Mouse (Mus musculus) liver, embryonic 15.5 days (tissue): ENCODE measurements at regions not wholly inside any gene's neighbourhood (a gene's known extent, or its start where the extent isn't known, plus 50 kb on each side); places are given as distances from the start of the nearest gene placed in this dataset.

ENCODE experiments used
- ATAC-seq: fragments of 200-750 bp; cut with Nextera tagmentation; 2 replicates; pipeline ENCODE4 v1.8.0; 2017; ENCODE audit warnings: moderate number of reproducible peaks, mild to moderate bottlenecking, moderate library complexity; ENCODE audit not compliant: insufficient read depth
- H3K27ac ChIP-seq: fragments of 300-500 bp; sonication (generic); replicated peaks from 2 replicates; pipeline ENCODE4 v1.5.1; 2015; ENCODE audit warnings: mild to moderate bottlenecking, inconsistent platforms
- H3K27me3 ChIP-seq: fragments of 300-500 bp; sonication (generic); 2 replicates; pipeline ENCODE4 v1.6.1; 2015; ENCODE audit warnings: mild to moderate bottlenecking, inconsistent platforms
- H3K36me3 ChIP-seq: fragments of 300-500 bp; sonication (generic); replicated peaks from 2 replicates; pipeline ENCODE4 v1.6.1; 2015; ENCODE audit warnings: moderate library complexity, mild to moderate bottlenecking, inconsistent platforms
- H3K4me1 ChIP-seq: fragments of 300-500 bp; sonication (generic); replicated peaks from 2 replicates; pipeline ENCODE4 v1.6.1; 2015; ENCODE audit warnings: inconsistent platforms
- H3K4me2 ChIP-seq: fragments of 300-500 bp; sonication (generic); 2 replicates; pipeline ENCODE4 v1.6.1; 2015; ENCODE audit warnings: moderate library complexity, mild to moderate bottlenecking, inconsistent platforms
- H3K4me3 ChIP-seq: fragments of 300-500 bp; sonication (generic); replicated peaks from 2 replicates; pipeline ENCODE4 v1.5.1; 2015; ENCODE audit warnings: mild to moderate bottlenecking, inconsistent platforms
- H3K9ac ChIP-seq: fragments of 300-500 bp; sonication (generic); 2 replicates; pipeline ENCODE4 v1.6.1; 2015; ENCODE audit warnings: moderate library complexity, mild to moderate bottlenecking, inconsistent platforms
- H3K9me3 ChIP-seq: fragments of 300-500 bp; sonication (generic); replicated peaks from 2 replicates; pipeline ENCODE4 v1.6.1; 2016; ENCODE audit warnings: inconsistent platforms
- WGBS: fragments of 180-500 bp; shearing (Covaris S2); methylation state at CpG from one replicate; pipeline ENCODE4 v1.1.7; 2015; ENCODE audit warnings: mixed read lengths; ENCODE audit not compliant: insufficient replicate concordance; 5-methylcytosine and 5-hydroxymethylcytosine counted together

GRCm38 (mm10) chr6:51212216-51212615 is 220.3 kb upstream of the Nfe2l3 start:
- no peak overlapping the region for H3K4me3 ChIP-seq
- WGBS, result 77% methylated on average over 8 of the region's 8 CpGs
- no peak overlapping the region for H3K4me2 ChIP-seq
- no peaks in the 10 kb centered on the region for H3K4me1 ChIP-seq
- no peak overlapping the region for H3K9ac ChIP-seq
- H3K9me3 ChIP-seq, result no peaks in the 10 kb centered on the region
- H3K27me3 ChIP-seq, result peaks cover 11% of the 10 kb centered on the region
- no peak for ATAC-seq
- H3K36me3 ChIP-seq, result no peaks in the 10 kb centered on the region
- H3K27ac ChIP-seq, result no peak overlapping the region

GRCm38 (mm10) chr6:51215371-51215770 is 217.1 kb upstream of the Nfe2l3 start:
- no peaks in the 10 kb centered on the region for H3K36me3 ChIP-seq
- H3K9ac ChIP-seq, result no peak overlapping the region
- H3K4me3 ChIP-seq, result no peak overlapping the region
- H3K27me3 ChIP-seq, result no peaks in the 10 kb centered on the region
- no peak for ATAC-seq
- H3K4me2 ChIP-seq, result no peak overlapping the region
- 63% methylated on average over 10 of the region's 10 CpGs for WGBS
- H3K27ac ChIP-seq, result no peak overlapping the region
- H3K4me1 ChIP-seq, result no peaks in the 10 kb centered on the region
- H3K9me3 ChIP-seq, result no peaks in the 10 kb centered on the region

- Histone ChIP-seq H3K4me2 (no peak overlapping the region), H3K36me3 (no peaks in the 10 kb centered on the region), H3K27me3 (no peaks in the 10 kb centered on the region), H3K4me3 (no peak overlapping the region), H3K4me1 (no peaks in the 10 kb centered on the region), H3K27ac (no peak overlapping the region), H3K9me3 (no peaks in the 10 kb centered on the region), H3K9ac (no peak overlapping the region)
- no peak for ATAC-seq
- 60% methylated on average over 8 of the region's 8 CpGs for WGBS
Observed at GRCm38 (mm10) chr6:51216472-51216871, 216.0 kb upstream of the Nfe2l3 start.

GRCm38 (mm10) chr6:51219691-51220090 is 212.8 kb upstream of the Nfe2l3 start:
- Histone ChIP-seq H3K27me3 (no peaks in the 10 kb centered on the region), H3K9me3 (no peaks in the 10 kb centered on the region), H3K9ac (no peak overlapping the region), H3K36me3 (no peaks in the 10 kb centered on the region), H3K4me1 (no peaks in the 10 kb centered on the region), H3K27ac (no peak overlapping the region), H3K4me3 (no peak overlapping the region), H3K4me2 (no peak overlapping the region)
- 75% methylated on average over 12 of the region's 12 CpGs for WGBS
- no peak for ATAC-seq

- Histone ChIP-seq H3K27me3 (no peaks in the 10 kb centered on the region), H3K36me3 (no peaks in the 10 kb centered on the region), H3K4me1 (no peaks in the 10 kb centered on the region), H3K9ac (no peak overlapping the region), H3K27ac (no peak overlapping the region), H3K9me3 (no peaks in the 10 kb centered on the region), H3K4me3 (no peak overlapping the region), H3K4me2 (no peak overlapping the region)
- WGBS, result 35% methylated on average over 4 of the region's 4 CpGs
- ATAC-seq, result no peak
Observed at GRCm38 (mm10) chr6:51220778-51221177, 211.7 kb upstream of the Nfe2l3 start.

GRCm38 (mm10) chr6:51236077-51236740 is 196.3 kb upstream of the Nfe2l3 start:
- Histone ChIP-seq H3K4me1 (no peaks in the 10 kb centered on the region), H3K27me3 (no peaks in the 10 kb centered on the region), H3K4me3 (no peak overlapping the region), H3K9ac (no peak overlapping the region), H3K4me2 (no peak overlapping the region), H3K27ac (no peak overlapping the region), H3K9me3 (no peaks in the 10 kb centered on the region), H3K36me3 (no peaks in the 10 kb centered on the region)
- no peak for ATAC-seq
- WGBS, result 42% methylated on average over 11 of the region's 11 CpGs

- Histone ChIP-seq H3K27me3 (no peaks in the 10 kb centered on the region), H3K4me1 (no peaks in the 10 kb centered on the region), H3K4me2 (no peak overlapping the region), H3K9ac (no peak overlapping the region), H3K27ac (no peak overlapping the region), H3K9me3 (no peaks in the 10 kb centered on the region), H3K36me3 (no peaks in the 10 kb centered on the region), H3K4me3 (no peak overlapping the region)
- ATAC-seq, result no peak
- WGBS, result 83% methylated on average over 3 of the region's 3 CpGs
Observed at GRCm38 (mm10) chr6:51240039-51240438, 192.4 kb upstream of the Nfe2l3 start.

- no peak overlapping the region for H3K4me2 ChIP-seq
- no peaks in the 10 kb centered on the region for H3K9me3 ChIP-seq
- H3K27me3 ChIP-seq, result no peaks in the 10 kb centered on the region
- no peak overlapping the region for H3K9ac ChIP-seq
- no peak overlapping the region for H3K4me3 ChIP-seq
- no peak overlapping the region for H3K27ac ChIP-seq
- ATAC-seq, result no peak
- H3K36me3 ChIP-seq, result no peaks in the 10 kb centered on the region
- no peaks in the 10 kb centered on the region for H3K4me1 ChIP-seq
Observed at GRCm38 (mm10) chr6:51250233-51250632, 182.2 kb upstream of the Nfe2l3 start.

- no peak for ATAC-seq
- Histone ChIP-seq H3K27ac (no peak overlapping the region), H3K4me1 (no peaks in the 10 kb centered on the region), H3K4me3 (no peak overlapping the region), H3K36me3 (no peaks in the 10 kb centered on the region), H3K9ac (no peak overlapping the region), H3K9me3 (no peaks in the 10 kb centered on the region), H3K27me3 (no peaks in the 10 kb centered on the region), H3K4me2 (no peak overlapping the region)
- 72% methylated on average over 2 of the region's 2 CpGs for WGBS
Observed at GRCm38 (mm10) chr6:51251432-51251831, 181.0 kb upstream of the Nfe2l3 start.

GRCm38 (mm10) chr6:51252721-51253120 is 179.7 kb upstream of the Nfe2l3 start:
- peaks cover 5% of the 10 kb centered on the region; the same call in 1 of the 2 replicates for H3K4me1 ChIP-seq
- H3K27ac ChIP-seq, result no peak overlapping the region
- no peak for ATAC-seq
- no peak overlapping the region for H3K9ac ChIP-seq
- WGBS, result 47% methylated on average over 3 of the region's 3 CpGs
- H3K4me2 ChIP-seq, result no peak overlapping the region
- H3K27me3 ChIP-seq, result no peaks in the 10 kb centered on the region
- H3K9me3 ChIP-seq, result no peaks in the 10 kb centered on the region
- H3K4me3 ChIP-seq, result no peak overlapping the region
- H3K36me3 ChIP-seq, result no peaks in the 10 kb centered on the region

- Histone ChIP-seq H3K36me3 (no peaks in the 10 kb centered on the region), H3K4me2 (no peak overlapping the region), H3K4me1 (peaks cover 10% of the 10 kb centered on the region), H3K4me3 (no peak overlapping the region), H3K27ac (no peak overlapping the region), H3K27me3 (no peaks in the 10 kb centered on the region), H3K9me3 (no peaks in the 10 kb centered on the region), H3K9ac (no peak overlapping the region)
- no peak for ATAC-seq
- WGBS, result 62% methylated on average over 4 of the region's 4 CpGs
Observed at GRCm38 (mm10) chr6:51256631-51257030, 175.8 kb upstream of the Nfe2l3 start.

- no peak overlapping the region for H3K9ac ChIP-seq
- ATAC-seq, result no peak
- no peaks in the 10 kb centered on the region for H3K36me3 ChIP-seq
- H3K4me1 ChIP-seq, result peaks cover 10% of the 10 kb centered on the region
- no peaks in the 10 kb centered on the region for H3K9me3 ChIP-seq
- H3K27me3 ChIP-seq, result no peaks in the 10 kb centered on the region
- WGBS, result 26% methylated on average over 6 of the region's 6 CpGs
- H3K4me2 ChIP-seq, result no peak overlapping the region
- no peak overlapping the region for H3K4me3 ChIP-seq
- no peak overlapping the region for H3K27ac ChIP-seq
Observed at GRCm38 (mm10) chr6:51257524-51257923, 174.9 kb upstream of the Nfe2l3 start.
